Mouse (Mus musculus) small intestine, adult 2 months (tissue): ENCODE measurements around the gene Gm17606. TPM values are rescaled to one million over a fixed set of nuclear protein-coding genes. Genes with fewer than 3 reads are reported as not detected.
"Not testable (repeated sequence)": the region's sequence is repeated elsewhere in the genome, so short reads cannot be mapped to it uniquely, and the experiment has no call there.

Experiments
- H3K27ac ChIP-seq: fragments of 200-500 bp; 2 replicates; pipeline ENCODE4 v1.5.1; 2012; ENCODE audit warnings: low read depth, low read length, control low read depth, inconsistent platforms; ENCODE audit not compliant: insufficient read depth
- H3K27me3 ChIP-seq: fragments of 200-500 bp; 2 replicates; pipeline ENCODE4 v1.6.1; 2012; ENCODE audit warnings: mild to moderate bottlenecking, moderate library complexity, low read length, inconsistent platforms; ENCODE audit not compliant: control insufficient read depth, insufficient read depth
- H3K36me3 ChIP-seq: fragments of 200-500 bp; 2 replicates; pipeline ENCODE4 v1.6.1; 2012; ENCODE audit warnings: mild to moderate bottlenecking, low read length, control low read depth, inconsistent platforms; ENCODE audit not compliant: control insufficient read depth, insufficient read depth
- H3K4me1 ChIP-seq: fragments of 200-500 bp; 2 replicates; pipeline ENCODE4 v1.6.1; 2012; ENCODE audit warnings: low read length, inconsistent platforms, mixed read lengths; ENCODE audit not compliant: control insufficient read depth, insufficient read depth, insufficient read length
- H3K4me3 ChIP-seq: fragments of 200-500 bp; 2 replicates; pipeline ENCODE4 v1.5.1; 2012; ENCODE audit warnings: low read depth, mild to moderate bottlenecking, control low read depth, inconsistent platforms, low read length, moderate library complexity
- CTCF ChIP-seq: fragments of 200-500 bp; IDR thresholded peaks from 2 replicates; pipeline ENCODE4 v1.5.1; 2012; ENCODE audit warnings: low read depth, mild to moderate bottlenecking, control low read depth, inconsistent platforms, low read length, moderate library complexity, mixed read lengths; ENCODE audit not compliant: insufficient replicate concordance, insufficient read length; ENCODE audit errors: extremely low read depth
- POLR2A ChIP-seq: fragments of 200-500 bp; IDR thresholded peaks from 2 replicates; pipeline ENCODE4 v1.6.1; 2012; ENCODE audit warnings: low read depth, mild to moderate bottlenecking, control low read depth, inconsistent platforms, low read length, moderate library complexity
- WGBS: fragments of 180-500 bp; shearing (Covaris S2); methylation state at CpG from one replicate; pipeline ENCODE4 v1.1.7; 2018; 5-methylcytosine and 5-hydroxymethylcytosine counted together
- polyA plus RNA-seq: library from polyadenylated mRNA; depleted of rRNA; stranded (reverse); fragments of >200 nt; gene quantifications from 2 replicates; pipeline ENCODE4 v1.2.3, GENCODE M21; 2012

The Gm17606 gene
- polyA plus RNA-seq, 1 experiment: not detected

GRCm38 (mm10) chr14:54603038-54603654 is 37.6 kb upstream of the Gm17606 start:
- Histone ChIP-seq H3K4me1 (no peaks in the 10 kb centered on the region; the same call in 1 of the 2 replicates), H3K36me3 (no peaks in the 10 kb centered on the region), H3K27ac (peak overlapping the region; percentile 79), H3K4me3 (peak overlapping the region; percentile 84), H3K27me3 (no peaks in the 10 kb centered on the region)
- TF ChIP-seq POLR2A (peak; percentile 84), CTCF (no peak)
- WGBS: under 1% methylated on average over 46 of the region's 46 CpGs

- peak overlapping the region; percentile 79 for H3K27ac ChIP-seq
- no peaks in the 10 kb centered on the region; the same call in 1 of the 2 replicates for H3K4me1 ChIP-seq
- no peaks in the 10 kb centered on the region for H3K27me3 ChIP-seq
- 87% methylated on average over 8 of the region's 8 CpGs for WGBS
- no peaks in the 10 kb centered on the region for H3K36me3 ChIP-seq
- no peak for TF ChIP-seq CTCF
- TF ChIP-seq POLR2A: no peak
- H3K4me3 ChIP-seq: peak overlapping the region; percentile 84
Observed at GRCm38 (mm10) chr14:54603686-54604085, 37.1 kb upstream of the Gm17606 start.

- peak; percentile 48; the same call in 1 of the 2 replicates for TF ChIP-seq POLR2A
- TF ChIP-seq CTCF: no peak
- no peaks in the 10 kb centered on the region; the same call in 1 of the 2 replicates for H3K4me1 ChIP-seq
- no peaks in the 10 kb centered on the region for H3K27me3 ChIP-seq
- under 1% methylated on average over 38 of the region's 39 CpGs for WGBS
- H3K4me3 ChIP-seq: peak within 1 kb of the TSS; percentile 69
- no peaks in the 10 kb centered on the region for H3K36me3 ChIP-seq
- peak within 1 kb of the TSS; percentile 25 for H3K27ac ChIP-seq
Observed at GRCm38 (mm10) chr14:54605752-54606321, 34.9 kb upstream of the Gm17606 start, which contains the start of gene 4931414P19Rik. Gene 4931414P19Rik (minus strand): TSS chr14:54605993.

DNA sequence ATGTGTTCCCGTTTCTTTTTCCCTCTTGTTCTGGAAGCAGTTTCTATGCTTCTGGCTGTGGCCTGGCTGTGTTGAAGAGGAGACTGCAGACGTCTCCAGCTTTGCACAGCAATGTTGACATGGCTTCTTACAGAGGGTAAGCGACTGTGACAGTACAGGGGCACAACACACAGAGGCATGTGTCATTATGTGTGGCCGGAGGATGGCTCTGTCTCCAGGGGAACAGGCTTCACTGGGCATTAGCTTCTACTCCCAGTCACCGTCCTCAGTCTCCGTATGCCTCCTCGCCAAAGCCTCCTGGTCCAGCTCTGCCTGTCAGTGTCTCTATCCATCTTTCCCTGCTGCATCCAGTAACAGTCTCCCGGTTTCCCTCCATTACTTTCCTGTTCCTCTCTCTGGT is 33.5 kb upstream of the Gm17606 start:
- WGBS: 75% methylated on average over 8 of the region's 8 CpGs
- H3K27ac ChIP-seq: no peak overlapping the region
- H3K4me1 ChIP-seq: no peaks in the 10 kb centered on the region; the same call in 1 of the 2 replicates
- H3K36me3 ChIP-seq: peaks cover 2% of the 10 kb centered on the region; the same call in 1 of the 2 replicates
- H3K4me3 ChIP-seq: no peak overlapping the region
- TF ChIP-seq CTCF (no peak), POLR2A (no peak)
- H3K27me3 ChIP-seq: no peaks in the 10 kb centered on the region

DNA sequence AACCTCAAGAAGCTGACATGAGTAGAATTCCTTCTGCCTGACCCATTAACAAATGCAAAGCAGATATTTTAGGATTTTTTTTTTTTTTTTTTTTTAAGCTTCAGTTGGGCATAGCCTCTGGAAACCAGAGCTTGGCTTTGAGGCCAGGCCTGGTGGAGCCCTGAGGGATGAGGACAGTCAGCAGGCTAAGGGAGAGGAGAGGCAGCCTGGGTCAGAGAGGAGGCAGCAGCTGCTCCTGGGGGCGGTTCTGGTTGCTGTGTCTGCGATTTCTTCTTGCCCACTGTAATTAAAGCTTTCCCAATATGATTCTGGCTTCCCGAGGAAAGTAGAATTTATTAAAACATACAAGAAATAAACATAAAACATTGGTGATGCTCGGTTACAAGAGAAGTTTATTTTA is 31.5 kb upstream of the Gm17606 start:
- WGBS: 67% methylated on average over 4 of the region's 4 CpGs
- Histone ChIP-seq H3K27ac (no peak overlapping the region), H3K27me3 (no peaks in the 10 kb centered on the region), H3K36me3 (peaks cover 14% of the 10 kb centered on the region), H3K4me1 (no peaks in the 10 kb centered on the region; the same call in 1 of the 2 replicates), H3K4me3 (no peak overlapping the region)
- no peak for TF ChIP-seq POLR2A
- no peak for TF ChIP-seq CTCF

DNA sequence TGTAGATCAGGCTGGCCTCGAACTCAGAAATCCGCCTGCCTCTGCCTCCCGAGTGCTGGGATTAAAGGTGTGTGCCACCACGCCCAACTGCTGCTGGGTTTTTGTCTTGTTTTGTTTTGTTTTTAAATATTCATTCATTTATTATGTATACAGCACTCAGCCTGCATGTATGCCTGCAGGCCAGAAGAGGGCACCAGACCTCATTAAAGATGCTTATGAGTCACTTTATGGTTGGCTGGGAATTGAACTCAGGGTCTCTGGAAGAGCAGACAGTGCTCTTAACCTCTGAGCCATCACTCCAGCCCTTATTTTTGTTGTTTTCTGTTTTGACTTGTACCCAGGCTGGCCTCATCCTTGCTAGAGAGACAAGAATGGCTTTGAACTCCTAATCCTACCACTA is 30.8 kb upstream of the Gm17606 start:
- no peaks in the 10 kb centered on the region for H3K27me3 ChIP-seq
- no peak overlapping the region for H3K27ac ChIP-seq
- 0 out of 2 replicates have a peak, but pooled peaks have one; percentile 25 for TF ChIP-seq CTCF
- no peak for TF ChIP-seq POLR2A
- H3K4me3 ChIP-seq: no peak overlapping the region
- WGBS: 69% methylated on average over 4 of the region's 4 CpGs
- H3K4me1 ChIP-seq: no peaks in the 10 kb centered on the region; the same call in 1 of the 2 replicates
- H3K36me3 ChIP-seq: peaks cover 16% of the 10 kb centered on the region

- WGBS: 85% methylated on average over 6 of the region's 6 CpGs
- TF ChIP-seq CTCF (no peak), POLR2A (no peak)
Observed at GRCm38 (mm10) chr14:54610648-54611047, 30.1 kb upstream of the Gm17606 start.

GRCm38 (mm10) chr14:54614130-54614529 is 26.6 kb upstream of the Gm17606 start:
- H3K27me3 ChIP-seq, H3K4me1 ChIP-seq, H3K4me3 ChIP-seq, H3K27ac ChIP-seq: not testable (repeated sequence)
- H3K36me3 ChIP-seq: peaks cover 23% of the 10 kb centered on the region
- 93% methylated on average over 16 of the region's 16 CpGs for WGBS

More at GRCm38 (mm10) chr14:54610648-54611047, 30.1 kb upstream of the Gm17606 start:
- Histone ChIP-seq H3K4me1 (no peaks in the 10 kb centered on the region; the same call in 1 of the 2 replicates), H3K27ac (no peak overlapping the region), H3K4me3 (no peak overlapping the region), H3K27me3 (no peaks in the 10 kb centered on the region), H3K36me3 (peaks cover 22% of the 10 kb centered on the region)
